In genomic region chr8:72674184-72674583, GRCm38 (mm10) we compare ENCODE assay signal across 16 mouse cellular contexts. TPM values are rescaled to one million over a fixed set of nuclear protein-coding genes. Genes with fewer than 3 reads are reported as not detected.
A peak's percentile ranks its signal among the peaks of the same experiment; 100 is the strongest.
DNase-seq lines count a peak whose midpoint lies in the region; ATAC-seq and TF ChIP-seq lines count a peak whose summit lies in the region.
"Had no signal": no experiment of that assay in that cellular context is flagged by ENCODE, and none has a peak within 500 bp of the region (broad histone marks: within the 10 kb centered on the region; RNA-seq: fewer than 3 reads in every experiment).

No protein-coding gene starts in this region.

- no peaks in the 10 kb centered on the region for H3K27me3 ChIP-seq in midbrain, embryonic 15.5 days (replicated peaks)
- H3K27me3 ChIP-seq: hindbrain, embryonic 12.5 days; neural tube, embryonic 15.5 days had no signal

- 75% methylated on average over 2 of the region's 2 CpGs for WGBS in midbrain, embryonic 15.5 days

- peak; percentile 27 for TF ChIP-seq CTCF in left cerebral cortex, adult 2 months (IDR thresholded peaks at IDR 0.05)

- H3K36me3 ChIP-seq in midbrain, embryonic 15.5 days (replicated peaks) = no peaks in the 10 kb centered on the region
- H3K36me3 ChIP-seq: G1E; hindbrain, embryonic 12.5 days had no signal

- no peak overlapping the region for H3K27ac ChIP-seq in left cerebral cortex, adult 2 months
- H3K27ac ChIP-seq in midbrain, embryonic 15.5 days = no peak overlapping the region
- H3K27ac ChIP-seq: hindbrain, embryonic 12.5 days; neural tube, embryonic 15.5 days had no signal

- H3K9ac ChIP-seq in midbrain, embryonic 15.5 days = no peak overlapping the region
- H3K9ac ChIP-seq: hindbrain, embryonic 12.5 days; neural tube, embryonic 15.5 days had no signal

- DNase-seq in cerebellum, adult 9-10 months = peak; percentile 11
- DNase-seq in cerebellum, postnatal 14 days = no peak
- no peak for DNase-seq in left cerebral cortex, adult 2 months (ENCODE audit: extremely low spot score in 1 of 2, low spot score in 2 of 2)
- DNase-seq in left cerebral cortex, adult 11 months (ENCODE audit: low spot score) = no peak
- DNase-seq in 416B (ENCODE audit: low read depth) = peak; percentile 45
- no peak for DNase-seq in right cerebral cortex, postnatal 14 days
- DNase-seq: adrenal gland, postnatal 10 days; kidney, adult 11 months; kidney, postnatal 25 days; left cerebral cortex, postnatal 4 days; thymus, postnatal 14 days had no signal

- ATAC-seq in megakaryocyte, adult 5-6 weeks (ENCODE audit: poor library complexity, severe bottlenecking) = peak; percentile 69
- no peak for ATAC-seq in midbrain, embryonic 15.5 days (replicated peaks)

- H3K4me2 ChIP-seq in midbrain, embryonic 15.5 days = no peak overlapping the region
- H3K4me2 ChIP-seq: hindbrain, embryonic 12.5 days; neural tube, embryonic 15.5 days had no signal

- no peaks in the 10 kb centered on the region for H3K4me1 ChIP-seq in midbrain, embryonic 15.5 days
- H3K4me1 ChIP-seq: hindbrain, embryonic 12.5 days; neural tube, embryonic 15.5 days had no signal

- intact Hi-C loops in left cerebral cortex, adult 2 months (cut with DNase I) = no loop called here

- H3K4me3 ChIP-seq in left cerebral cortex, adult 2 months = no peak overlapping the region
- no peak overlapping the region for H3K4me3 ChIP-seq in midbrain, embryonic 15.5 days
- H3K4me3 ChIP-seq: hindbrain, embryonic 12.5 days; neural tube, embryonic 15.5 days had no signal

- no peaks in the 10 kb centered on the region for H3K9me3 ChIP-seq in midbrain, embryonic 15.5 days
- H3K9me3 ChIP-seq: G1E; hindbrain, embryonic 12.5 days; neural tube, embryonic 15.5 days had no signal

RNA-seq across cellular contexts. Expression of gene Nwd1, which starts 27.7 kb away (rescaled TPM):
- 10 to 100 TPM; 46.1 to 46.9 TPM for total RNA-seq in left cerebral cortex, adult 2 months (2021)
- 0.09 and 0.11 TPM in 2 replicates for total RNA-seq in megakaryocyte, adult 5-6 weeks (2015)
- 0.55 and 0.61 TPM in 2 replicates for total RNA-seq in megakaryocyte, adult 5-6 weeks (2017)
- 1.7 TPM in 2 replicates for polyA plus RNA-seq in midbrain, embryonic 15.5 days (2015; fragmentation: Nextera tagmentation; extraction: Ambion mirVana)

RNA-seq across cellular contexts. Expression of gene Sin3b, which starts 48.9 kb away (rescaled TPM):
- 100 to 1,000 TPM; 148 to 162 TPM for total RNA-seq in left cerebral cortex, adult 2 months (2021)
- 93.7 and 101 TPM in 2 replicates for total RNA-seq in megakaryocyte, adult 5-6 weeks (2015)
- 84.6 and 102 TPM in 2 replicates for total RNA-seq in megakaryocyte, adult 5-6 weeks (2017)
- polyA plus RNA-seq in midbrain, embryonic 15.5 days (2015; fragmentation: Nextera tagmentation; extraction: Ambion mirVana) = 180 and 185 TPM in 2 replicates

Comparison
In these comparisons a context has a peak if more than half of its experiments do, and no peak if none do; other contexts are left out.
1. DNase-seq: peak in cerebellum, adult 9-10 months (single experiment) and 416B (single experiment); none in cerebellum, postnatal 14 days (0 of 2), left cerebral cortex, adult 2 months (0 of 2), left cerebral cortex, adult 11 months (single experiment) and right cerebral cortex, postnatal 14 days (single experiment).
2. RNA of gene Nwd1, which starts 27.7 kb away (total RNA-seq): 46.1 to 46.9 TPM in left cerebral cortex, adult 2 months; 0.09 to 0.61 TPM in megakaryocyte, adult 5-6 weeks; every median in the first group is over 10 times any median in the second.